Mouse (Mus musculus) midbrain, embryonic 11.5 days (tissue): Measurements from ENCODE around the gene Rasl11b. TPM values are rescaled to one million over a fixed set of nuclear protein-coding genes. Genes with fewer than 3 reads are reported as not detected.

Experiments used
- ATAC-seq: fragments of 200-750 bp; cut with Nextera tagmentation; 2 replicates; pipeline ENCODE4 v1.8.0; 2017; ENCODE audit warnings: moderate TSS enrichment, moderate library complexity; ENCODE audit not compliant: low FRiP score
- DNase-seq: peaks from one replicate; pipeline ENCODE4 v3.0.0; 2015; ENCODE audit warnings: low spot score; ENCODE audit errors: missing footprints
- H3K27ac ChIP-seq: fragments of 300-500 bp; sonication (generic); 2 replicates; pipeline ENCODE4 v1.5.1; 2014; ENCODE audit warnings: low read depth, low read length
- H3K27me3 ChIP-seq: fragments of 300-500 bp; sonication (generic); 2 replicates; pipeline ENCODE4 v1.6.1; 2014; ENCODE audit warnings: mild to moderate bottlenecking, low read length, moderate library complexity, mixed read lengths; ENCODE audit not compliant: control insufficient read depth, insufficient read depth
- H3K36me3 ChIP-seq: fragments of 300-500 bp; sonication (generic); 2 replicates; pipeline ENCODE4 v1.6.1; 2014; ENCODE audit warnings: mild to moderate bottlenecking, low read length, moderate library complexity, mixed read lengths; ENCODE audit not compliant: control insufficient read depth, insufficient read depth
- H3K4me1 ChIP-seq: fragments of 300-500 bp; sonication (generic); 2 replicates; pipeline ENCODE4 v1.6.1; 2014; ENCODE audit warnings: low read length; ENCODE audit not compliant: control insufficient read depth, insufficient read depth
- H3K4me2 ChIP-seq: fragments of 300-500 bp; sonication (generic); 2 replicates; pipeline ENCODE4 v1.6.1; 2014; ENCODE audit warnings: mild to moderate bottlenecking, moderate library complexity
- H3K4me3 ChIP-seq: fragments of 300-500 bp; sonication (generic); 2 replicates; pipeline ENCODE4 v1.5.1; 2014; ENCODE audit warnings: low read depth, low read length
- H3K9ac ChIP-seq: fragments of 300-500 bp; sonication (generic); 2 replicates; pipeline ENCODE4 v1.6.1; 2014; ENCODE audit warnings: low read length
- H3K9me3 ChIP-seq: fragments of 300-500 bp; sonication (generic); 2 replicates; pipeline ENCODE4 v1.6.1; 2016; ENCODE audit warnings: low read length; ENCODE audit not compliant: control insufficient read depth
- WGBS: fragments of 180-500 bp; shearing (Covaris S2); extraction: QIAGEN DNeasy Blood & Tissue Kit; methylation state at CpG from one replicate; pipeline ENCODE4 v1.1.7; 2014; 5-methylcytosine and 5-hydroxymethylcytosine counted together
- polyA plus RNA-seq: library from polyadenylated mRNA; unstranded; fragments of >200 nt; fragmentation: Nextera tagmentation; extraction: Ambion mirVana; gene quantifications from 2 replicates; pipeline ENCODE4 v1.2.1, GENCODE M21; 2014

The Rasl11b gene
- polyA plus RNA-seq, result 27.0 and 29.0 TPM in 2 replicates

GRCm38 (mm10) chr5:74194841-74195613, at the start of gene Rasl11b:
Rasl11b (plus strand) TSS chr5:74195286.
- Histone ChIP-seq H3K9me3 (no peaks in the 10 kb centered on the region), H3K27ac (peak within 1 kb of the TSS; percentile 20; the same call in 1 of the 2 replicates), H3K27me3 (peaks cover 11% of the 10 kb centered on the region; the same call in 1 of the 2 replicates), H3K4me2 (peak within 1 kb of the TSS; percentile 94), H3K9ac (peak within 1 kb of the TSS; percentile 84), H3K36me3 (peaks cover 4% of the 10 kb centered on the region; the same call in 1 of the 2 replicates), H3K4me1 (peaks cover 16% of the 10 kb centered on the region), H3K4me3 (peak within 1 kb of the TSS; percentile 85)
- under 1% methylated on average over 72 of the region's 82 CpGs for WGBS
- peak; percentile 98 for DNase-seq
- ATAC-seq, result peak; percentile 96

DNA sequence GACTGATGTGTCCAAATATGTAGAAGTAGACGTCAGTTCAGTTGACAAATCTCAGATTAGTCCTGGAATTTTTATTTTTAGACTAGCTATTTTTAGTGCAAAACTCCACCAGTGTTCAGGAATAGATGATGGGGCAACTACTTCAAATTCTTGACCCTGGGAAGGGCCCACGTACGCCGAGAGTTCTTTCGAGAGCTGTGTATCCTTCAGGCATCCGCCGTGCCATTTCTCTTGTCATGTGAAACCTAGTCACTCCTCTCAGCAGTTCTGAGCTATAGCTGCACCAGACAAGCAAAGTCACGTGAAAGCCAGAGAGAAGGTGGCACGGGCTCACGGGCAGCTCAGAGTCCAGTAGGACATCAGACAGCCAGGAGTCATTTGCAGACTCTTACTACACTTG, 47.5 kb upstream of the Rasl11b start:
- Histone ChIP-seq H3K27me3 (no peaks in the 10 kb centered on the region), H3K27ac (no peak overlapping the region), H3K4me3 (no peak overlapping the region), H3K4me2 (no peak overlapping the region), H3K9ac (no peak overlapping the region), H3K36me3 (no peaks in the 10 kb centered on the region), H3K4me1 (no peaks in the 10 kb centered on the region), H3K9me3 (no peaks in the 10 kb centered on the region)
- WGBS, result 89% methylated on average over 10 of the region's 10 CpGs
- ATAC-seq (no peak), DNase-seq (no peak)

- ATAC-seq (no peak), DNase-seq (no peak)
- Histone ChIP-seq H3K27me3 (no peaks in the 10 kb centered on the region), H3K36me3 (no peaks in the 10 kb centered on the region), H3K4me2 (no peak overlapping the region), H3K9ac (no peak overlapping the region), H3K27ac (no peak overlapping the region), H3K4me3 (no peak overlapping the region), H3K9me3 (no peaks in the 10 kb centered on the region), H3K4me1 (no peaks in the 10 kb centered on the region)
- 94% methylated on average over 6 of the region's 6 CpGs for WGBS
Measured at GRCm38 (mm10) chr5:74149975-74150374, 45.1 kb upstream of the Rasl11b start.

GRCm38 (mm10) chr5:74151774-74152173, 43.3 kb upstream of the Rasl11b start:
- H3K4me1 ChIP-seq, result no peaks in the 10 kb centered on the region
- no peaks in the 10 kb centered on the region for H3K36me3 ChIP-seq
- WGBS, result 93% methylated on average over 11 of the region's 11 CpGs
- no peak for DNase-seq
- H3K9ac ChIP-seq, result no peak overlapping the region
- H3K9me3 ChIP-seq, result no peaks in the 10 kb centered on the region
- H3K4me2 ChIP-seq, result no peak overlapping the region
- ATAC-seq, result no peak
- H3K4me3 ChIP-seq, result no peak overlapping the region
- H3K27ac ChIP-seq, result no peak overlapping the region
- no peaks in the 10 kb centered on the region for H3K27me3 ChIP-seq

- no peak for ATAC-seq
- Histone ChIP-seq H3K4me1 (no peaks in the 10 kb centered on the region), H3K27me3 (no peaks in the 10 kb centered on the region), H3K27ac (no peak overlapping the region), H3K4me2 (no peak overlapping the region), H3K9me3 (no peaks in the 10 kb centered on the region), H3K9ac (no peak overlapping the region), H3K36me3 (no peaks in the 10 kb centered on the region), H3K4me3 (no peak overlapping the region)
- 74% methylated on average over 7 of the region's 7 CpGs for WGBS
- DNase-seq, result peak; percentile 67
Measured at GRCm38 (mm10) chr5:74155860-74156351, 39.2 kb upstream of the Rasl11b start.

DNA sequence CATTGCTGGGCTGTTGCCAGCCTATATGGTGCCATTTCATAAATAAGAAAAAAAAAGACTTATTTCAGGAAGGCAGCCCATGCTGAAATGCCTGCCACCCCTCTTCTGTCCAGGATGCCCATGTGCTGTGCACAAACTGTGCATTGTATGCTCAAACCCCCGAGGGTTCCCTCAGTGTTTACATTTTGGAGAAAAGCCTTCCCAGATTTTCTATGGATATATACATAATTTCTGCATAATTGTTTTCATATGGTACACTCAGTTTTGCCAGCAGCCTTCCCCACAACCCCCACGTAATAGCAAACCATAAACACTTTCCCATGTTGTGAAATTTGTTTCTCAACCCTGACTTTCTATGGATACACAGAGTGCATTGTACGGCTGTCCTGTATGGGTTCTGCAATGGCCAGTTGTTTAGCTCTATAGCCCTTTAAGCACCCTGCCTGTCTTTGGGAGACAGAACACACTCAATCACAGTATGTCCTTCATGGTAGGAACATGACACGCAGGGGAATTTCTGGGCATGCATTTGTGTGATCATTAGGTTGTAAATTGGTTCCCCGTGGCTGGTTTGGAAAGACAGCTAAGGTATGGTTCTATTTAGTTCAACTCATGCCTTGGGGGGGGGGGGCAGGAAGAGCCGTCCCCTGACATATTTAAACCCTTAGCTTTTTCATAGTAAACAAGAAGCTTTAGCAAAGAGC, 36.0 kb upstream of the Rasl11b start:
- WGBS, result 88% methylated on average over 6 of the region's 6 CpGs
- Histone ChIP-seq H3K4me2 (no peak overlapping the region), H3K36me3 (no peaks in the 10 kb centered on the region), H3K9me3 (no peaks in the 10 kb centered on the region), H3K27ac (no peak overlapping the region), H3K4me3 (no peak overlapping the region), H3K27me3 (no peaks in the 10 kb centered on the region), H3K4me1 (peaks cover 12% of the 10 kb centered on the region), H3K9ac (no peak overlapping the region)
- DNase-seq, result peak; percentile 45
- ATAC-seq, result no peak

- Histone ChIP-seq H3K27me3 (no peaks in the 10 kb centered on the region; the same call in 1 of the 2 replicates), H3K9me3 (no peaks in the 10 kb centered on the region), H3K4me2 (no peak overlapping the region), H3K36me3 (no peaks in the 10 kb centered on the region), H3K4me3 (no peak overlapping the region), H3K9ac (no peak overlapping the region), H3K4me1 (peaks cover 12% of the 10 kb centered on the region), H3K27ac (no peak overlapping the region)
- DNase-seq (no peak), ATAC-seq (no peak)
- 74% methylated on average over 7 of the region's 7 CpGs for WGBS
Measured at GRCm38 (mm10) chr5:74159906-74160305, 35.2 kb upstream of the Rasl11b start.

DNA sequence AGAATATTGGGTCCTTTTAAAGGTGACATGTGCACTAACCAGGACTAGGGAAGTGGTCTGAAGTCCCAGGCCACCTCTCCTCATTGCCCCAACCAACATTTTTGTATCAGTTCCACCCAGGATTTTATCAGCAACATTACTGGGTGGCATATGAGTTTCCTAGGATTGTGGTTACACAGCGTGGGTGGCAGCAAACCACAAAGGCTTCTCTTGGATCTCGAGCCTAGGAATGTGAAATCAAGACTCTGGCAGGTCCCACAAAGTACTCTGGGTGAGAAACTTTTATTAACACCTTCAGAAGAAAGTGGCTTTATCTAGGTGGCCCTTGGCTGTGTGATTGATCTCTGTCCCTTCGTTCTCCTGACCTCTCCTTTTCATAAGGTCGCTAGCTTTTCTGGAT, 34.7 kb upstream of the Rasl11b start:
- ATAC-seq, result no peak
- no peak overlapping the region for H3K27ac ChIP-seq
- H3K9ac ChIP-seq, result no peak overlapping the region
- no peak overlapping the region for H3K4me2 ChIP-seq
- peak; percentile 84 for DNase-seq
- H3K4me3 ChIP-seq, result no peak overlapping the region
- WGBS, result 77% methylated on average over 4 of the region's 4 CpGs
- no peaks in the 10 kb centered on the region for H3K36me3 ChIP-seq
- no peaks in the 10 kb centered on the region for H3K9me3 ChIP-seq
- H3K27me3 ChIP-seq, result no peaks in the 10 kb centered on the region; the same call in 1 of the 2 replicates
- peaks cover 12% of the 10 kb centered on the region for H3K4me1 ChIP-seq
